Mouse (Mus musculus) common myeloid progenitor, adult 5-6 weeks (primary cell): ENCODE measurements around the gene Hils1. TPM values are rescaled to one million over a fixed set of nuclear protein-coding genes. Genes with fewer than 3 reads are reported as not detected.
"Not testable (repeated sequence)": the region's sequence is repeated elsewhere in the genome, so short reads cannot be mapped to it uniquely, and the experiment has no call there.

ENCODE experiments used
- ATAC-seq: replicated peaks from 2 replicates; pipeline ENCODE4 v1.8.0; 2016; ENCODE audit warnings: low read depth, mild to moderate bottlenecking, moderate TSS enrichment, inconsistent platforms; ENCODE audit not compliant: poor library complexity, severe bottlenecking
- total RNA-seq: library from RNA; stranded (forward); fragments of 200-1000, 187-1606 nt; gene quantifications from 2 replicates; pipeline ENCODE4 v1.2.3, GENCODE M21; 2017

Gene Hils1
- total RNA-seq, 1 experiment from 2014 or later, result not detected

GRCm38 (mm10) chr11:94945236-94945635 lies 22.2 kb upstream of the Hils1 start:
- ATAC-seq, result peak; percentile 48; the same call in 1 of the 2 replicates

GRCm38 (mm10) chr11:94952169-94952568 lies 15.2 kb upstream of the Hils1 start:
- ATAC-seq, result no peak

- ATAC-seq, result no peak
Observed at GRCm38 (mm10) chr11:94955103-94955502, 12.3 kb upstream of the Hils1 start.

GRCm38 (mm10) chr11:94957693-94958064 lies 9.7 kb upstream of the Hils1 start:
- no peak for ATAC-seq

GRCm38 (mm10) chr11:94958065-94958858 lies 9.1 kb upstream of the Hils1 start:
- ATAC-seq, result 0 out of 2 replicates have a peak, but pooled peaks have one; percentile 29

GRCm38 (mm10) chr11:94962534-94963101 lies 4.8 kb upstream of the Hils1 start:
- ATAC-seq, result no peak

GRCm38 (mm10) chr11:94968187-94968586 lies 794 bp downstream of the Hils1 start:
- ATAC-seq, result no peak

GRCm38 (mm10) chr11:94969709-94970108 lies 2.3 kb downstream of the Hils1 start:
- ATAC-seq, result not testable (repeated sequence)

- ATAC-seq, result peak; percentile 48
Observed at GRCm38 (mm10) chr11:94970210-94970943, 3.0 kb downstream of the Hils1 start.

GRCm38 (mm10) chr11:94971895-94972615 lies 4.7 kb downstream of the Hils1 start:
- 0 out of 2 replicates have a peak, but pooled peaks have one; percentile 24 for ATAC-seq

GRCm38 (mm10) chr11:94972887-94973286 lies 5.5 kb downstream of the Hils1 start:
- ATAC-seq, result no peak

- no peak for ATAC-seq
Observed at GRCm38 (mm10) chr11:94973313-94973712, 5.9 kb downstream of the Hils1 start.

- ATAC-seq, result no peak
Observed at GRCm38 (mm10) chr11:94974951-94975350, 7.6 kb downstream of the Hils1 start.

GRCm38 (mm10) chr11:94976199-94976598 lies 8.8 kb downstream of the Hils1 start, which contains the start of gene Sgca:
Sgca (minus strand) TSS chr11:94976327.
- ATAC-seq, result no peak

- no peak for ATAC-seq
Observed at GRCm38 (mm10) chr11:94978178-94978915, 11.0 kb downstream of the Hils1 start.

GRCm38 (mm10) chr11:94978947-94979346 lies 11.6 kb downstream of the Hils1 start:
- peak; percentile 99 for ATAC-seq

GRCm38 (mm10) chr11:94979462-94980179 lies 12.2 kb downstream of the Hils1 start:
- ATAC-seq, result peak; percentile 28; the same call in 1 of the 2 replicates

- ATAC-seq, result no peak
Observed at GRCm38 (mm10) chr11:94985140-94985539, 17.7 kb downstream of the Hils1 start.

- ATAC-seq, result no peak
Observed at GRCm38 (mm10) chr11:94985822-94986221, 18.4 kb downstream of the Hils1 start.
